Mouse (Mus musculus) thymus, adult 2 months (tissue): Measurements from ENCODE around the gene Gm10282. TPM values are rescaled to one million over a fixed set of nuclear protein-coding genes. Genes with fewer than 3 reads are reported as not detected.

ENCODE experiments used
- DNase-seq: peaks from one replicate; pipeline ENCODE4 v3.0.0; 2021
- H3K27ac ChIP-seq: fragments of 200-500 bp; 2 replicates; pipeline ENCODE4 v1.5.1; 2012; ENCODE audit warnings: low read length, control low read depth; ENCODE audit not compliant: control insufficient read depth, insufficient read depth
- H3K27me3 ChIP-seq: fragments of 200-500 bp; 2 replicates; pipeline ENCODE4 v1.6.1; 2012; ENCODE audit warnings: mild to moderate bottlenecking, low read length, moderate library complexity, mixed read lengths; ENCODE audit not compliant: control insufficient read depth, insufficient read depth
- H3K36me3 ChIP-seq: fragments of 200-500 bp; 2 replicates; pipeline ENCODE4 v1.6.1; 2012; ENCODE audit warnings: mild to moderate bottlenecking, low read length, moderate library complexity; ENCODE audit not compliant: control insufficient read depth, insufficient read depth
- H3K4me1 ChIP-seq: fragments of 200-500 bp; replicated peaks from 2 replicates; pipeline ENCODE4 v1.6.1; 2012; ENCODE audit warnings: low read length; ENCODE audit not compliant: control insufficient read depth, insufficient read depth
- H3K4me3 ChIP-seq: fragments of 200-500 bp; 2 replicates; pipeline ENCODE4 v1.5.1; 2012; ENCODE audit warnings: mild to moderate bottlenecking, low read length, control low read depth, moderate library complexity; ENCODE audit not compliant: control insufficient read depth, insufficient read depth
- CTCF ChIP-seq: fragments of 200-500 bp; IDR thresholded peaks from 2 replicates; pipeline ENCODE4 v1.5.1; 2012; ENCODE audit warnings: mild to moderate bottlenecking, control low read depth, low read length, moderate library complexity, borderline replicate concordance; ENCODE audit not compliant: control insufficient read depth, poor library complexity, insufficient read depth; ENCODE audit errors: extremely low read depth
- POLR2A ChIP-seq: fragments of 200-500 bp; IDR thresholded peaks from 2 replicates; pipeline ENCODE4 v1.6.1; 2012; ENCODE audit warnings: mild to moderate bottlenecking, low read length, control low read depth, moderate library complexity; ENCODE audit not compliant: control insufficient read depth, poor library complexity, insufficient read depth; ENCODE audit errors: extremely low read depth
- WGBS: fragments of 180-500 bp; shearing (Covaris S2); methylation state at CpG from one replicate; pipeline ENCODE4 v1.1.7; 2018; 5-methylcytosine and 5-hydroxymethylcytosine counted together
- polyA plus RNA-seq: library from polyadenylated mRNA; depleted of rRNA; stranded (reverse); fragments of >200 nt; gene quantifications from 2 replicates; pipeline ENCODE4 v1.2.3, GENCODE M21; 2012

Gm10282 gene
- polyA plus RNA-seq, 1 experiment = 13.6 TPM

DNA sequence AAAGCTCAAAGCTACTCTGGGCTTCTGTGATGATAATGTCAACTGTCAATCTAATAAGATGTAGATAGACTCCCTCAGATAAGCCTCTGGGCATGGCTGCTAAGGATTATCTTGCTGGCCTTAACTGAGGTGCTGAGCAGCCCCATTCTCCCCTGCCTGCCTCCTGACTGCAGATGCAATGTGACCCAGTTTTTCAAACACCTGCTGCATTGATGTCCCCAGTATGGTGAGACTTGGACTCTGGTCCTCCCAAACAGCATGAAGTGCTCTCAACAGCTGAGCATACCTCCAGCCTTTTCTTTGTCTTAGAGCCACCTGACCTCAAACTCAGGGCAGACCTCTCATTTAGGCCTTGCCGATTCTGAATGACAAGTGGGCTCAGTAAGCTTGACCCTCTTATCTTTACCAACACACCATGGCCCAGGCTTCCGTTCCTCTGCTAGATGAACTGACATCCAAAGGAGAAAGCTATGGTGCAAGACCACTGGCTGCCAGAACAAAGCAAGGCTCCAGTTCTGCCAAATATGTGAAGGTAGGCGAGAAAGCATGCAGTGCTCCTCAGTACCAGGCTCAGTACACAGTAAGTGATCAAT lies 8.0 kb upstream of the Gm10282 start:
- TF ChIP-seq POLR2A = no peak
- TF ChIP-seq CTCF = no peak
- peak overlapping the region; percentile 63 for H3K27ac ChIP-seq
- 67% methylated on average over 3 of the region's 3 CpGs for WGBS

DNA sequence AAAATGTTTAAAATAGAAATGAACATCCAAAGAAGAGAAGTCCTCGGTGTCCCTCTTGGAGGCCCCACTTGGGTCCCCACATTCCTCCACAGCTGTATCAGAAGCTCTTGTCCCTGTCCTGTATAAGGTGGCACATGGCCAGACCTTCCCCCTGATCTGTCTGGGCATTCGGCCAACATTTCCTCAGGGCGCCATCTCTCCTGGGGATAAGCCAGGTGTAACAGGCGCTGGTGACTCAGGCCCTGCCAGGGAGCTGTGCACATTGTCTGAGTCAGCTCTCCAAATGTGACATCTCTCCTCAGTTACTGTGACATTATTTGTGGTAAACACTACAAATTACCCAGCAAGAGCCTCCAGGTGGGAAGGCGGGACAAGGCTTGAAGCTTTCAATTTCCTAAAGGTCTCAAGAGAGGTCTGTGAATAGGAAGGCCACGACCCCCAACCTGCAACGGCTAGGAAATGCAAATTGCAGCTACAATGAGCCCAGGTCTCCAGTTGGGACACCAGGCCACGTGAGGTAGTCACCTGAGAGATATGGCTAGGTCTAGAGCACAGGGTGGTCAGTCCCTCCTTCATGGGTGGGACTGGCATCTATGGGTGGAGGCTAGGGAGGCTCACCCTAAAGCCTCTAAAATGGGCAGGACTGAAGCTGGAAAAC lies 5.9 kb upstream of the Gm10282 start:
- TF ChIP-seq POLR2A = no peak
- TF ChIP-seq CTCF = no peak
- Histone ChIP-seq H3K4me3 (no peak overlapping the region), H3K27me3 (no peaks in the 10 kb centered on the region), H3K36me3 (no peaks in the 10 kb centered on the region), H3K27ac (no peak overlapping the region), H3K4me1 (peaks cover 32% of the 10 kb centered on the region)
- DNase-seq = peak; percentile 22
- WGBS = 66% methylated on average over 8 of the region's 8 CpGs

More for the DNA sequence above, 8.0 kb upstream of the Gm10282 start:
- peak; percentile 56 for DNase-seq
- Histone ChIP-seq H3K36me3 (no peaks in the 10 kb centered on the region), H3K4me3 (no peak overlapping the region), H3K27me3 (no peaks in the 10 kb centered on the region), H3K4me1 (peaks cover 40% of the 10 kb centered on the region)

DNA sequence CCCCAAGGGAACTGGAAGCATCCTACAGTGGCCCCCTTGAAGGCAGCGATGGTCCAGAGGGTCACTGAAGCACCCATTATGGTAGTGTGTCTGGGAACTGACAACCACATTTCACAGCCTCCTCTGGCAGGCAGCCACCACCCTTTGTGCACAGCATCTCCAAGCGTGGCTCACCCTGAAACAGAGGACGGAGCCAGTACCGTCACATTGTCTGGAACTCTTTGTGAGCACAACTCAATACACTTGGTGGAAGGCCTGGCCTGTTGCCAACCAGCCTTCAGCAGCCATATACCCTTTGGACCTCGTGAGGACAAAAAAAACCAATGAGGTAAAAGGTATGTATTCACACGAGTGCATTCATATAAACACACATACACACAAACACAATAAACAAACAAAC lies 3.2 kb upstream of the Gm10282 start:
- H3K27ac ChIP-seq = no peak overlapping the region
- no peak for DNase-seq
- H3K27me3 ChIP-seq = no peaks in the 10 kb centered on the region
- TF ChIP-seq POLR2A (no peak), CTCF (no peak)
- no peaks in the 10 kb centered on the region for H3K36me3 ChIP-seq
- WGBS = 88% methylated on average over 6 of the region's 6 CpGs
- H3K4me1 ChIP-seq = peaks cover 35% of the 10 kb centered on the region
- H3K4me3 ChIP-seq = no peak overlapping the region

DNA sequence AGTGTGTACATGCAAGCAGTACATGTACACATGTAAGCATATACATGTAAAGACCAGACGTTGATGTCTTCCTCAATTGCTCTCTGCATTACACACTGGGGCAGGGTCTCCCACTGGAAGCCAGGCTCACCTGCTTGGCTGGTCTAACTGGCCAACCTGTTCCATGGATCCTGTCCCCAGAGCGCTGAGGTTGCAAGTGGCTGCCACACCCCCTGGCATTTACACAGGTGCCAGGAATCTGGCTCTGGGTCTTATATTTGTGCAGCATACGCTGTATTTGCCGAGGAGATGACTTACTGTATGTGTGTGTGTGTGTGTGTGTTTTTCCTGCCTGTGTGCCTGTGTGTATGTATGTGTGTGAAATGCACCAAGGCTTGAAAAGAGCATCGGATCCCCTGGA lies 1.9 kb upstream of the Gm10282 start:
- H3K36me3 ChIP-seq = no peaks in the 10 kb centered on the region
- TF ChIP-seq CTCF (no peak), POLR2A (no peak)
- no peak overlapping the region for H3K4me3 ChIP-seq
- no peak for DNase-seq
- no peak overlapping the region for H3K27ac ChIP-seq
- no peaks in the 10 kb centered on the region for H3K27me3 ChIP-seq
- H3K4me1 ChIP-seq = peaks cover 29% of the 10 kb centered on the region
- 91% methylated on average over 5 of the region's 5 CpGs for WGBS

DNA sequence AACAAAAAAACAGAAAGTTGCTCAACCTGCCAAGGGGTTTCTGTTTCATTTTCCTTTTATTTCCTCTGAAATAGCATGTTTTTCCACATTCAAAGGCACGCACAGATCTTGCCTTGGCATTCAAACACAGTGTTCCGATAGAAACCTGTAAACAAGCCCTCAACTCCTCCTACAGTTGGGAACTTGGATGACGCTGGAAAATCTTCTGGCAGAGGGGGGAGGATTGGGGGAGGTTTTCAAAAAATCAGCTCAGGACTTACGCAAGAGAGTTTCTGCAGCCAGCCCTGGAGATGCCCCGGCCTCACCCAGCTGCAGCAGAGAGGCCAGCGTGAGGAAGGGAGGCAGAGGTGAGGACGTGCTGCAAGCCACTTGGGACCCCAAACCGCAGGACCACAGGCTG lies 1.4 kb downstream of the Gm10282 start:
- Histone ChIP-seq H3K27ac (no peak overlapping the region), H3K4me1 (peaks cover 10% of the 10 kb centered on the region), H3K4me3 (0 out of 2 replicates have a peak overlapping the region, but pooled peaks have one; percentile 5), H3K27me3 (no peaks in the 10 kb centered on the region), H3K36me3 (no peaks in the 10 kb centered on the region)
- TF ChIP-seq POLR2A (no peak), CTCF (no peak)
- no peak for DNase-seq
- WGBS = 5% methylated on average over 8 of the region's 8 CpGs

DNA sequence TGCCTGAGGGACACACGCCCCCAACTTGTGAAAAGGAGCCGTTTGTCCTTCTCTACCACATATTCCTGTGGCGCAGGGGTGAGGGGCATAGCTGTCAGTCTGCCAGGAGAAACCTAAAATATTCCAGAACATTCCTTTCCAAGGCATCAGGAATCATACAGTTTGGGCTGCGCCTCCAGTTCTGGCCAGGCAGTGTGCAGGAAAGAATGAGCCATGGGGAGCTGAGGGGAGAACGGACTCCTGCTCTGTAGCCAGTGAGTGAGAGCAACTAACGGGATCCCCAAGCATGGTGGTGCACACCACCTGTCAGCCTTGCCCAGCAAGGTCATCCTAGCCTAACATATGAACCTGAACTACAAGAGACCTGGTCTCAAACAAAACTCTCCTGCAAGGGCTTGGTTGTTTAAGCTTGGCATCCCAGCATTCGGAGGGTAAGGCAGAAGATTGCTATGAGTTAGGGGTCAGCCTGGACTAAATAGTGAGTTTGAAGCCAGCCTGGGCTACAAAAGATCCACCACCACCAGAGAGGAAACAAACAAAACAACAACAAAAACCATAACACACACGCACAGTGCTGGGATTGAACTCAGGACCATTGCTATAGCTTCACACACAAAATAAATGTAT lies 2.0 kb downstream of the Gm10282 start:
- DNase-seq = no peak
- H3K4me3 ChIP-seq = no peak overlapping the region
- TF ChIP-seq CTCF (no peak), POLR2A (no peak)
- peaks cover 10% of the 10 kb centered on the region for H3K4me1 ChIP-seq
- H3K36me3 ChIP-seq = no peaks in the 10 kb centered on the region
- H3K27ac ChIP-seq = peak overlapping the region; percentile 23; the same call in 1 of the 2 replicates
- H3K27me3 ChIP-seq = no peaks in the 10 kb centered on the region
- 64% methylated on average over 8 of the region's 8 CpGs for WGBS
